Mouse (Mus musculus) mature B cell (primary cell): ENCODE measurements around the gene Lamb2.

Experiments
- in situ Hi-C: fragments of 300-500 bp; cut with MboI; formaldehyde crosslinking; loops from 2 replicates; pipeline ENCODE4 v1.14.3; 2019

Lamb2 gene

GRCm38 (mm10) chr9:108461181-108461631, 18.3 kb upstream of the Lamb2 start, which contains the start of gene Klhdc8b:
Gene Klhdc8b (minus strand): TSS chr9:108461581.
- in situ Hi-C loops, result no loop called here

GRCm38 (mm10) chr9:108461675-108462074, 17.9 kb upstream of the Lamb2 start:
- in situ Hi-C loops, result no loop called here

- in situ Hi-C loops, result no loop called here
These were observed 17.3 kb upstream of the Lamb2 start for GRCm38 (mm10) chr9:108462192-108462591.

GRCm38 (mm10) chr9:108463713-108464112, 15.8 kb upstream of the Lamb2 start:
- in situ Hi-C loops, result no loop called here

DNA sequence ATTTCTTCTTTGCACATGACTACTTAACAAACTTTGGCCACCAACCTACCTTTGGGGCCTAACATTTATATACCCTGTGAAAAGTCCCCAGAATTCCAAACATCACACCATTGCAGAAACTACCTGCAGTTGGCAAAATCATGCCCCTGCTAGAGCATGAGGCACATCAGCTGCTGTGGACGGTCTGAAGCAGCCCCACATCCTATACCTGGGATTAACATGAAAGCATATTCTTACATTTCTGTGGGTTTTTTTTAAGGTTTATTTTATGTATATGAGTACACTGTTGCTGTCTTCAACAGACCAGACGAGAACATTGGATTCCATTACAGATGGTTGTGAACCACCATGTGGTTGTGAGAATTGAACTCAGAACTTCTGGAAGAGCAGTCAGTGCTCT, 13.3 kb upstream of the Lamb2 start:
- in situ Hi-C loops, result no loop called here

DNA sequence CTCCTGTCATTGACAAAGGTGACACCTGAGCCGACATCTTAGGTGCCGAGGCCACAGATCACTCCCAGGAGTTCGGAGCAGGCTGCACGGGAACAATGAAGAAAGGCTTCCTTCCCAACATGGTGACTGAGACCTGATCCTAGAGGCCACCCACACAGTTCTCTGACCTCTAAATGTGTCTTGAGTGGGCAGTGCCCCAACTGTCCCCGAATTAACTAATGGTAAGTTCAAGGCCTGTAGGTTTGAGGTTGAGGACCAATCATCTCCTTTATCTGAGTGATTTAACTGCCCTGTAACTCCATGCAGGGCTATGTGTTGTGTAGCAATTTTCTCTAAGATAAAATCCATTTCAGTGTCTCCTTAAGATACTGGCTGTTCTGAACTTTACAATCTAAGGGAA, 10.1 kb upstream of the Lamb2 start:
- in situ Hi-C loops, result no loop called here

- in situ Hi-C loops, result no loop called here
These were observed 9.7 kb upstream of the Lamb2 start for GRCm38 (mm10) chr9:108469845-108470244.

- in situ Hi-C loops, result no loop called here
These were observed 5.0 kb upstream of the Lamb2 start for GRCm38 (mm10) chr9:108474528-108474927.

GRCm38 (mm10) chr9:108478638-108479156, 839 bp upstream of the Lamb2 start:
- in situ Hi-C loops, result no loop called here

GRCm38 (mm10) chr9:108479241-108479640, 295 bp upstream of the Lamb2 start:
- in situ Hi-C loops, result no loop called here

- in situ Hi-C loops, result no loop called here
These were observed 1.4 kb downstream of the Lamb2 start for GRCm38 (mm10) chr9:108480813-108481519.

- in situ Hi-C loops, result no loop called here
These were observed 2.1 kb downstream of the Lamb2 start for GRCm38 (mm10) chr9:108481520-108482210.

GRCm38 (mm10) chr9:108483051-108483790, 3.7 kb downstream of the Lamb2 start:
- in situ Hi-C loops, result no loop called here

DNA sequence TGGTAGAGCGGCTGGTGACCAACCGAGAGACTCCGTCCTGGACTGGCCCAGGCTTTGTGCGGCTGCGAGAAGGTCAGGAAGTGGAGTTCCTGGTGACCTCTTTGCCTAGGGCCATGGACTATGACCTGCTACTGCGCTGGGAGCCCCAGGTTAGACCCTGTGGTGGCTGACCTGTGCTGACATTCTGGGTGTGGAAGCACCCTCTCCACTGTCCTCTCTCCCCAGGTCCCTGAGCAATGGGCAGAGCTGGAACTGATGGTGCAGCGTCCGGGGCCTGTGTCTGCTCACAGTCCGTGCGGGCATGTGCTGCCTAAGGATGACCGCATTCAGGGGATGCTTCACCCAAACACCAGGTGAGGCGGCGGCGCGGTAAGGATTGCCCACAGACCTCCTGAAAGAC, 4.5 kb downstream of the Lamb2 start:
- in situ Hi-C loops, result no loop called here

- in situ Hi-C loops, result no loop called here
These were observed 5.9 kb downstream of the Lamb2 start for GRCm38 (mm10) chr9:108485301-108485875.

GRCm38 (mm10) chr9:108486973-108487530, 7.5 kb downstream of the Lamb2 start:
- in situ Hi-C loops, result no loop called here

GRCm38 (mm10) chr9:108488403-108488802, 8.9 kb downstream of the Lamb2 start:
- in situ Hi-C loops, result no loop called here

GRCm38 (mm10) chr9:108489215-108489614, 9.7 kb downstream of the Lamb2 start:
- in situ Hi-C loops, result no loop called here

- in situ Hi-C loops, result no loop called here
These were observed 10.4 kb downstream of the Lamb2 start for GRCm38 (mm10) chr9:108489702-108490558.

GRCm38 (mm10) chr9:108490559-108491285, 11.2 kb downstream of the Lamb2 start, which contains the start of gene Usp19:
Gene Usp19 (plus strand): TSS chr9:108490602.
- in situ Hi-C loops, result no loop called here
